ENCODE assay signal across 10 mouse cellular contexts in genomic region chr1:74950066-74950465, GRCm38 (mm10). TPM values are rescaled to one million over a fixed set of nuclear protein-coding genes. Genes with fewer than 3 reads are reported as not detected.
DNase-seq lines count a peak whose midpoint lies in the region; ATAC-seq lines count a peak whose summit lies in the region.
"Had no signal": no experiment of that assay in that cellular context is flagged by ENCODE, and none has a peak within 500 bp of the region (broad histone marks: within the 10 kb centered on the region; RNA-seq: fewer than 3 reads in every experiment).

No protein-coding gene starts in this region.

- DNase-seq in heart, postnatal 36 days = no peak
- peak; percentile 59 for DNase-seq in ZHBTc4 (ENCODE audit: low read depth, low spot score)
- peak; percentile 28 for DNase-seq in hindbrain, embryonic 14.5 days (ENCODE audit: low spot score)
- peak; percentile 42 for DNase-seq in midbrain, embryonic 10.5 days (ENCODE audit: low spot score)
- no peak for DNase-seq in thymus, postnatal 14 days
- no peak for DNase-seq in spleen, postnatal 14 days (ENCODE audit: low spot score in 2 of 2)
- no peak for DNase-seq in layer of hippocampus, postnatal 25 days (ENCODE audit: extremely low spot score in 1 of 2, low spot score in 1 of 2)
- DNase-seq: thymus, postnatal 36 days had no signal

- H3K9ac ChIP-seq in heart, embryonic 12.5 days = no peak overlapping the region
- no peak overlapping the region for H3K9ac ChIP-seq in hindbrain, embryonic 14.5 days

- H3K4me2 ChIP-seq in heart, embryonic 12.5 days = peak overlapping the region; percentile 72
- H3K4me2 ChIP-seq in hindbrain, embryonic 14.5 days (replicated peaks) = peak overlapping the region; percentile 60

- peak overlapping the region; percentile 44 for H3K4me3 ChIP-seq in heart, embryonic 12.5 days
- H3K4me3 ChIP-seq in hindbrain, embryonic 14.5 days (replicated peaks; ENCODE audit: low read length) = peak overlapping the region; percentile 32; the same call in 1 of the 2 replicates
- H3K4me3 ChIP-seq in midbrain, embryonic 10.5 days = peak overlapping the region; percentile 52; the same call in 1 of the 2 replicates

- H3K27me3 ChIP-seq in heart, embryonic 12.5 days (replicated peaks) = peaks cover 99% of the 10 kb centered on the region
- H3K27me3 ChIP-seq in hindbrain, embryonic 14.5 days (ENCODE audit: control insufficient read depth, insufficient read depth, low read length) = peaks cover 99% of the 10 kb centered on the region
- H3K27me3 ChIP-seq in midbrain, embryonic 10.5 days (ENCODE audit: low read depth, poor library complexity, severe bottlenecking) = peaks cover 100% of the 10 kb centered on the region

- ATAC-seq in heart, embryonic 12.5 days (ENCODE audit: insufficient number of reproducible peaks, low FRiP score) = no peak
- no peak for ATAC-seq in hindbrain, embryonic 14.5 days (ENCODE audit: low FRiP score)

- intact Hi-C loops in heart, postnatal 36 days (cut with DNase I) = no loop called here

- H3K4me1 ChIP-seq in heart, embryonic 12.5 days (replicated peaks) = peaks cover 39% of the 10 kb centered on the region
- peaks cover 22% of the 10 kb centered on the region for H3K4me1 ChIP-seq in hindbrain, embryonic 14.5 days (replicated peaks; ENCODE audit: control insufficient read depth, insufficient read depth, low read length)
- H3K4me1 ChIP-seq in midbrain, embryonic 10.5 days = peaks cover 46% of the 10 kb centered on the region

- no peaks in the 10 kb centered on the region for H3K36me3 ChIP-seq in heart, embryonic 12.5 days
- H3K36me3 ChIP-seq in hindbrain, embryonic 14.5 days (replicated peaks; ENCODE audit: control insufficient read depth, insufficient read depth) = no peaks in the 10 kb centered on the region
- H3K36me3 ChIP-seq in midbrain, embryonic 10.5 days = no peaks in the 10 kb centered on the region

- H3K27ac ChIP-seq in heart, embryonic 12.5 days (ENCODE audit: poor library complexity, severe bottlenecking) = no peak overlapping the region
- no peak overlapping the region for H3K27ac ChIP-seq in hindbrain, embryonic 14.5 days
- H3K27ac ChIP-seq in midbrain, embryonic 10.5 days (replicated peaks) = no peak overlapping the region

- H3K9me3 ChIP-seq in heart, embryonic 12.5 days (replicated peaks) = no peaks in the 10 kb centered on the region
- H3K9me3 ChIP-seq in hindbrain, embryonic 14.5 days (ENCODE audit: control insufficient read depth, low read length) = no peaks in the 10 kb centered on the region
- no peaks in the 10 kb centered on the region for H3K9me3 ChIP-seq in midbrain, embryonic 10.5 days (replicated peaks)

- WGBS in heart, embryonic 12.5 days = 1% methylated on average over 16 of the region's 16 CpGs
- 4% methylated on average over 16 of the region's 16 CpGs for WGBS in hindbrain, embryonic 14.5 days
- WGBS in midbrain, embryonic 10.5 days = 2% methylated on average over 16 of the region's 16 CpGs

RNA-seq across cellular contexts. Expression of gene Ihh, which starts 1.4 kb away (rescaled TPM):
- 0.06 and 0.14 TPM in 2 replicates for polyA plus RNA-seq in heart, embryonic 12.5 days (2016; fragmentation: Nextera tagmentation; extraction: Ambion mirVana)
- total RNA-seq in heart, postnatal 36 days (2021) = under 1 TPM in 1 of 2 experiments, not detected in 1; 0.14 TPM
- polyA plus RNA-seq in hindbrain, embryonic 14.5 days (2014; fragmentation: Nextera tagmentation; extraction: Ambion mirVana) = 0.32 and 0.35 TPM in 2 replicates
- 0.12 and 0.17 TPM in 2 replicates for polyA plus RNA-seq in midbrain, embryonic 10.5 days (2016; fragmentation: Nextera tagmentation; extraction: Ambion mirVana)
- total RNA-seq in layer of hippocampus, postnatal 25 days (2021) = under 1 TPM; 0.10 to 0.38 TPM

RNA-seq across cellular contexts. Expression of gene Cfap65, which starts 14.7 kb away (rescaled TPM):
- polyA plus RNA-seq in heart, embryonic 12.5 days (2016; fragmentation: Nextera tagmentation; extraction: Ambion mirVana) = not detected in 2 replicates
- not detected for total RNA-seq in heart, postnatal 36 days (2021)
- polyA plus RNA-seq in hindbrain, embryonic 14.5 days (2014; fragmentation: Nextera tagmentation; extraction: Ambion mirVana) = 1.2 and 1.4 TPM in 2 replicates
- polyA plus RNA-seq in midbrain, embryonic 10.5 days (2016; fragmentation: Nextera tagmentation; extraction: Ambion mirVana) = 0.04 and 0.07 TPM in 2 replicates
- 1 to 10 TPM; 1.2 to 2.3 TPM for total RNA-seq in layer of hippocampus, postnatal 25 days (2021)
- polyA plus RNA-seq: heart, embryonic 14.5 days had no signal

RNA-seq across cellular contexts. Expression of gene Cryba2, which starts 57.1 kb away (rescaled TPM):
- polyA plus RNA-seq in heart, embryonic 12.5 days (2016; fragmentation: Nextera tagmentation; extraction: Ambion mirVana) = not detected in 2 replicates
- not detected for total RNA-seq in heart, postnatal 36 days (2021)
- polyA plus RNA-seq in hindbrain, embryonic 14.5 days (2014; fragmentation: Nextera tagmentation; extraction: Ambion mirVana) = 2.0 and 2.1 TPM in 2 replicates
- polyA plus RNA-seq in midbrain, embryonic 10.5 days (2016; fragmentation: Nextera tagmentation; extraction: Ambion mirVana) = 0.26 TPM in 1 of 2 replicates, not detected in the other
- total RNA-seq in layer of hippocampus, postnatal 25 days (2021) = under 1 TPM in 1 of 2 experiments, not detected in 1; 0.39 TPM
- polyA plus RNA-seq: heart, embryonic 14.5 days had no signal

Comparison
In these comparisons a context has a peak if more than half of its experiments do, and no peak if none do; other contexts are left out.
1. DNase-seq: peak in ZHBTc4 (single experiment), hindbrain, embryonic 14.5 days (single experiment) and midbrain, embryonic 10.5 days (single experiment); none in heart, postnatal 36 days (0 of 2), thymus, postnatal 14 days (single experiment), spleen, postnatal 14 days (0 of 2) and layer of hippocampus, postnatal 25 days (0 of 2).
2. Peak in every context shown above with its lines, with median percentiles within 50 percentile points of each other: H3K4me3 ChIP-seq.